Mouse (Mus musculus) thymus, postnatal 14 days (tissue): Measurements from ENCODE around the gene Clta.
"Not testable (repeated sequence)": the region's sequence is repeated elsewhere in the genome, so short reads cannot be mapped to it uniquely, and the experiment has no call there.

Source experiments
- DNase-seq: peaks from one replicate; pipeline ENCODE4 v3.0.0; 2021

Gene Clta

GRCm38 (mm10) chr4:44028303-44029135 is 24.3 kb downstream of the Clta start:
- no peak for DNase-seq

- DNase-seq, result no peak
These were observed 25.4 kb downstream of the Clta start for GRCm38 (mm10) chr4:44029661-44030066.

- DNase-seq, result no peak
These were observed 27.3 kb downstream of the Clta start for GRCm38 (mm10) chr4:44031521-44031920.

GRCm38 (mm10) chr4:44036455-44036854 is 32.2 kb downstream of the Clta start:
- no peak for DNase-seq

GRCm38 (mm10) chr4:44040802-44041201 is 36.5 kb downstream of the Clta start:
- no peak for DNase-seq

- no peak for DNase-seq
These were observed 38.2 kb downstream of the Clta start for GRCm38 (mm10) chr4:44042429-44042828.

GRCm38 (mm10) chr4:44043182-44043581 is 38.9 kb downstream of the Clta start:
- DNase-seq, result not testable (repeated sequence)

GRCm38 (mm10) chr4:44044685-44045356 is 40.6 kb downstream of the Clta start:
- no peak for DNase-seq

GRCm38 (mm10) chr4:44046066-44046465 is 41.8 kb downstream of the Clta start:
- no peak for DNase-seq

GRCm38 (mm10) chr4:44049812-44050211 is 45.6 kb downstream of the Clta start:
- no peak for DNase-seq

- DNase-seq, result peak; percentile 43
These were observed 55.4 kb downstream of the Clta start for GRCm38 (mm10) chr4:44059674-44060073.

GRCm38 (mm10) chr4:44062062-44062461 is 57.8 kb downstream of the Clta start:
- DNase-seq, result peak; percentile 36

- no peak for DNase-seq
These were observed 58.6 kb downstream of the Clta start for GRCm38 (mm10) chr4:44062816-44063215.

- peak; percentile 96 for DNase-seq
These were observed 61.2 kb downstream of the Clta start for GRCm38 (mm10) chr4:44065355-44066025.

- DNase-seq, result no peak
These were observed 62.6 kb downstream of the Clta start for GRCm38 (mm10) chr4:44066891-44067290.

- no peak for DNase-seq
These were observed 64.5 kb downstream of the Clta start for GRCm38 (mm10) chr4:44068736-44069135.

- DNase-seq, result no peak
These were observed 65.2 kb downstream of the Clta start for GRCm38 (mm10) chr4:44069411-44069810.

GRCm38 (mm10) chr4:44070641-44071040 is 66.4 kb downstream of the Clta start:
- DNase-seq, result no peak

- no peak for DNase-seq
These were observed 67.5 kb downstream of the Clta start for GRCm38 (mm10) chr4:44071741-44072145.

- DNase-seq, result peak; percentile 94
These were observed 68.1 kb downstream of the Clta start for GRCm38 (mm10) chr4:44072146-44072872.

GRCm38 (mm10) chr4:44072873-44073441 is 68.7 kb downstream of the Clta start:
- no peak for DNase-seq

GRCm38 (mm10) chr4:44073799-44074198 is 69.5 kb downstream of the Clta start:
- no peak for DNase-seq

GRCm38 (mm10) chr4:44074422-44074821 is 70.2 kb downstream of the Clta start:
- no peak for DNase-seq
